Mouse (Mus musculus) ovary, adult 18-20 months (tissue): ENCODE results near the gene Rpl13.

Experiments used
- DNase-seq: peaks from one replicate; pipeline ENCODE4 v3.0.0; 2022; ENCODE audit warnings: low spot score, mixed read lengths

The Rpl13 gene

GRCm38 (mm10) chr8:123150737-123151171 lies 48.6 kb downstream of the Rpl13 start:
- DNase-seq: no peak
